Comparison of ENCODE assay signal across 10 mouse cellular contexts in the genomic region with DNA sequence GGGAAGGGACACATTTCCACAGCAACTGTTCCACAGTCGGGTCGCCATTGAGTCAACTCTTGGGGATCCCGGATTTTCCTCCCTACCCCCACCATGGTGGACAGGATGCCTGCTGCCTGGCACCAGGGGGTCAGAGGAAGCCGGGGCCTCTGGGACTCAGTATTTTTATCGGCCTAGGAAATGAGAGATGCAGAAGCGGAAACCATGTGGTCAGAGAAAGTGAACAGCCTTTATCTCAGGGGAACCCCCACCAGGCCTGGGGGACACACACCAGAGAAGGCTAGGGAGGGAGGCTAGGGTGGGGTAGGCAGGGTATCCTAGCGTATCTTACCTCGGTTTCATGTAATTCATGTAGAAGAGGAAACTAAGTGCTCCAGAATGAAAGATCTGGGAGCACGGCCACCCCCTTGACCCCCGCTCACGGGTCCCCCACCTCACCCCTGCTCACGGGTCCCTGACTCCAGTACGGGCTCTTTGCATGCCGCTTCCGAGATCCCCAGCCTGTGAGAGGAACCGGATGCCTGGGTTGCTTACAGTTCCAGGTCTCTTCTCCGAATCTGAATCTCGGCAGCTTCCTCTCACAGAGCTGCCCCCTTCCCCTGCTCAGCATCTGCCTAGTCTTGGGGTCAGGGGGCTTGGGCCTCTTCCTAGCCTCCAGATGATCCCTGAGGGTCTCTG. TPM values are rescaled to one million over a fixed set of nuclear protein-coding genes. Genes with fewer than 3 reads are reported as not detected.
A peak's percentile ranks its signal among the peaks of the same experiment; 100 is the strongest.
DNase-seq lines count a peak whose midpoint lies in the region; ATAC-seq and TF ChIP-seq lines count a peak whose summit lies in the region.
"Had no signal": no experiment of that assay in that cellular context is flagged by ENCODE, and none has a peak within 500 bp of the region (broad histone marks: within the 10 kb centered on the region; RNA-seq: fewer than 3 reads in every experiment).

No protein-coding gene starts in this region.

- ATAC-seq in midbrain, embryonic 16.5 days: no peak

- no peaks in the 10 kb centered on the region for H3K27me3 ChIP-seq in midbrain, embryonic 16.5 days (ENCODE audit: control insufficient read depth, insufficient read depth, low read depth, low read length)
- H3K27me3 ChIP-seq: limb, embryonic 13.5 days had no signal

- 0 out of 2 replicates have a peak, but pooled peaks cover under 1% of the 10 kb centered on the region for H3K36me3 ChIP-seq in ES-E14 (ENCODE audit: control insufficient read depth, insufficient read depth, low read length, poor library complexity, severe bottlenecking)
- H3K36me3 ChIP-seq in midbrain, embryonic 16.5 days (ENCODE audit: control insufficient read depth, insufficient read depth, low read length): peaks cover 8% of the 10 kb centered on the region; the same call in 1 of the 2 replicates

- WGBS in midbrain, embryonic 16.5 days: 85% methylated on average over 18 of the region's 18 CpGs

- H3K4me3 ChIP-seq in ES-E14 (ENCODE audit: insufficient read depth in 1 of 2, low read depth in 1 of 2, low read length in 2 of 2, poor library complexity in 1 of 2, severe bottlenecking in 1 of 2): no peak overlapping the region
- H3K4me3 ChIP-seq in brown adipose tissue, adult 24 weeks (ENCODE audit: insufficient read depth, low read depth, low read length): peak overlapping the region; percentile 32
- H3K4me3 ChIP-seq in midbrain, embryonic 16.5 days (ENCODE audit: low read depth, low read length): no peak overlapping the region
- H3K4me3 ChIP-seq: limb, embryonic 13.5 days had no signal

- no peak overlapping the region for H3K27ac ChIP-seq in ES-E14 (ENCODE audit: insufficient read depth, low read depth, low read length, poor library complexity, severe bottlenecking)
- peak overlapping the region; percentile 98 for H3K27ac ChIP-seq in brown adipose tissue, adult 24 weeks (replicated peaks; ENCODE audit: low read depth, low read length)
- no peak overlapping the region for H3K27ac ChIP-seq in midbrain, embryonic 16.5 days (ENCODE audit: low read length)
- H3K27ac ChIP-seq: limb, embryonic 13.5 days had no signal

- peaks cover 3 to 10% of the 10 kb centered on the region in 2 experiments; a peak in 2 of 4 replicates for H3K4me1 ChIP-seq in ES-E14 (ENCODE audit: control insufficient read depth in 2 of 2, insufficient read depth in 2 of 2, low read length in 2 of 2, poor library complexity in 1 of 2)
- peaks cover 16% of the 10 kb centered on the region for H3K4me1 ChIP-seq in brown adipose tissue, adult 24 weeks (ENCODE audit: control insufficient read depth, insufficient read depth, insufficient read length, low read length)
- no peaks in the 10 kb centered on the region for H3K4me1 ChIP-seq in midbrain, embryonic 16.5 days (ENCODE audit: control insufficient read depth, insufficient read depth, low read length)
- H3K4me1 ChIP-seq: limb, embryonic 13.5 days had no signal

- in situ Hi-C loops in ES-E14 (cut with MboI; ENCODE audit: low sequenced_read_pairs in 2 of 2, unreplicated experiment in 2 of 2): no loop called here

- no peak overlapping the region for H3K4me2 ChIP-seq in midbrain, embryonic 16.5 days (ENCODE audit: low read length)
- H3K4me2 ChIP-seq: limb, embryonic 13.5 days had no signal

- no peak for DNase-seq in ES-E14 (ENCODE audit: low read depth, low spot score)
- DNase-seq in kidney, adult 8-10 months: peak; percentile 42 to 47
- peak; percentile 62 to 75 for DNase-seq in lung, postnatal 4 days
- no peak for DNase-seq in frontal cortex, postnatal 25 days (ENCODE audit: low spot score in 2 of 2)
- no peak for DNase-seq in Muller cell, postnatal 12 days (ENCODE audit: inconsistent ontology term)

- H3K9ac ChIP-seq in ES-E14 (ENCODE audit: insufficient read depth, low read depth, low read length, poor library complexity, severe bottlenecking): peak overlapping the region; percentile 34; the same call in 1 of the 2 replicates
- H3K9ac ChIP-seq in midbrain, embryonic 16.5 days (ENCODE audit: low read depth, low read length): no peak overlapping the region
- H3K9ac ChIP-seq: limb, embryonic 13.5 days had no signal

- H3K9me3 ChIP-seq in ES-E14 (ENCODE audit: control insufficient read depth, insufficient read depth, low read depth, low read length): no peaks in the 10 kb centered on the region
- H3K9me3 ChIP-seq in midbrain, embryonic 16.5 days (replicated peaks; ENCODE audit: control insufficient read depth, low read length, poor library complexity, severe bottlenecking): no peaks in the 10 kb centered on the region
- H3K9me3 ChIP-seq: limb, embryonic 13.5 days had no signal

TF ChIP-seq in ES-E14, 5 proteins besides CTCF, POLR2A, EP300 and RAD21:
- TF ChIP-seq CHD2 (IDR thresholded peaks at IDR 0.05; ENCODE audit: low read depth, low read length) (no peak), ZC3H11A (IDR thresholded peaks at IDR 0.05; ENCODE audit: borderline replicate concordance, low read depth, low read length) (no peak), MAFK (IDR thresholded peaks at IDR 0.05; ENCODE audit: insufficient read depth, low read depth, low read length) (no peak), ZNF384 (IDR thresholded peaks at IDR 0.05; ENCODE audit: low read depth, low read length) (no peak), HCFC1 (IDR thresholded peaks at IDR 0.05; ENCODE audit: borderline replicate concordance, insufficient read depth, low read length) (no peak)
TF ChIP-seq in ES-E14: peak in this region for 0.

RNA-seq across cellular contexts. Expression of gene Gm16181, which starts 2.0 kb away (rescaled TPM):
- not detected in 2 replicates for total RNA-seq in ES-E14 (2012; rRNA removed)
- polyA plus RNA-seq in brown adipose tissue, adult 24 weeks (2012; ENCODE audit: insufficient read depth, insufficient read length, missing spikeins): not detected in 2 replicates
- 0.38 and 0.57 TPM in 2 replicates for polyA plus RNA-seq in midbrain, embryonic 16.5 days (2015; fragmentation: Nextera tagmentation; extraction: Ambion mirVana)
- polyA plus RNA-seq: cerebellum, adult 2 months; testis, adult 2 months had no signal

RNA-seq across cellular contexts. Expression of gene Lta, which starts 13.5 kb away (rescaled TPM):
- total RNA-seq in ES-E14 (2012; rRNA removed): 0.13 TPM in 1 of 2 replicates, not detected in the other
- polyA plus RNA-seq in brown adipose tissue, adult 24 weeks (2012; ENCODE audit: insufficient read depth, insufficient read length, missing spikeins): not detected in 2 replicates
- polyA plus RNA-seq in midbrain, embryonic 16.5 days (2015; fragmentation: Nextera tagmentation; extraction: Ambion mirVana): 0.45 and 1.1 TPM in 2 replicates
- polyA plus RNA-seq: limb, embryonic 13.5 days had no signal

RNA-seq across cellular contexts. Expression of gene Atp6v1g2, which starts 14.8 kb away (rescaled TPM):
- total RNA-seq in ES-E14 (2012; rRNA removed): 0.21 and 0.71 TPM in 2 replicates
- polyA plus RNA-seq in brown adipose tissue, adult 24 weeks (2012; ENCODE audit: insufficient read depth, insufficient read length, missing spikeins): 2.7 and 4.0 TPM in 2 replicates
- polyA plus RNA-seq in midbrain, embryonic 16.5 days (2015; fragmentation: Nextera tagmentation; extraction: Ambion mirVana): 111 and 139 TPM in 2 replicates

RNA-seq across cellular contexts. Expression of gene Tnf, which starts 16.8 kb away (rescaled TPM):
- 0.22 TPM in 1 of 2 replicates, not detected in the other for total RNA-seq in ES-E14 (2012; rRNA removed)
- not detected in 2 replicates for polyA plus RNA-seq in brown adipose tissue, adult 24 weeks (2012; ENCODE audit: insufficient read depth, insufficient read length, missing spikeins)
- not detected in 2 replicates for polyA plus RNA-seq in midbrain, embryonic 16.5 days (2015; fragmentation: Nextera tagmentation; extraction: Ambion mirVana)
- polyA plus RNA-seq: cerebellum, adult 2 months had no signal

RNA-seq across cellular contexts. Expression of gene Nfkbil1, which starts 16.9 kb away (rescaled TPM):
- total RNA-seq in ES-E14 (2012; rRNA removed): 6.1 and 6.6 TPM in 2 replicates
- 5.2 and 6.7 TPM in 2 replicates for polyA plus RNA-seq in brown adipose tissue, adult 24 weeks (2012; ENCODE audit: insufficient read depth, insufficient read length, missing spikeins)
- 9.2 and 9.4 TPM in 2 replicates for polyA plus RNA-seq in midbrain, embryonic 16.5 days (2015; fragmentation: Nextera tagmentation; extraction: Ambion mirVana)

Comparison
In these comparisons a context has a peak if more than half of its experiments do, and no peak if none do; other contexts are left out.
1. DNase-seq: peak in kidney, adult 8-10 months (2 of 2) and lung, postnatal 4 days (2 of 2); none in ES-E14 (single experiment), frontal cortex, postnatal 25 days (0 of 2) and Muller cell, postnatal 12 days (single experiment).
2. RNA of gene Atp6v1g2, which starts 14.8 kb away (polyA plus RNA-seq): 111 to 139 TPM in midbrain, embryonic 16.5 days; 2.7 to 4.0 TPM in brown adipose tissue, adult 24 weeks; every median in the first group is over 10 times any median in the second.